Mouse (Mus musculus) midbrain, embryonic 10.5 days (tissue): ENCODE data around the gene Lrrc75b. TPM values are rescaled to one million over a fixed set of nuclear protein-coding genes. Genes with fewer than 3 reads are reported as not detected.
"Not testable (repeated sequence)": the region's sequence is repeated elsewhere in the genome, so short reads cannot be mapped to it uniquely, and the experiment has no call there.

ENCODE experiments used
- DNase-seq: peaks from one replicate; pipeline ENCODE4 v3.0.0-alpha.2; 2017; ENCODE audit warnings: low spot score
- H3K27ac ChIP-seq: fragments of 300-500 bp; sonication (generic); replicated peaks from 2 replicates; pipeline ENCODE4 v1.5.1; 2016; ENCODE audit warnings: mild to moderate bottlenecking
- H3K27me3 ChIP-seq: fragments of 300-500 bp; sonication (generic); 2 replicates; pipeline ENCODE4 v1.6.1; 2016; ENCODE audit warnings: low read depth, mild to moderate bottlenecking; ENCODE audit not compliant: poor library complexity, severe bottlenecking
- H3K36me3 ChIP-seq: fragments of 300-500 bp; sonication (generic); 2 replicates; pipeline ENCODE4 v1.6.1; 2016; ENCODE audit warnings: mild to moderate bottlenecking, moderate library complexity
- H3K4me1 ChIP-seq: fragments of 300-500 bp; sonication (generic); 2 replicates; pipeline ENCODE4 v1.6.1; 2016
- H3K4me3 ChIP-seq: fragments of 300-500 bp; sonication (generic); 2 replicates; pipeline ENCODE4 v1.5.1; 2016; ENCODE audit warnings: mild to moderate bottlenecking, moderate library complexity
- H3K9me3 ChIP-seq: fragments of 300-500 bp; sonication (generic); replicated peaks from 2 replicates; pipeline ENCODE4 v1.6.1; 2016; ENCODE audit warnings: mild to moderate bottlenecking
- WGBS: fragments of 180-500 bp; shearing (Covaris S2); methylation state at CpG from one replicate; pipeline ENCODE4 v1.1.7; 2016; 5-methylcytosine and 5-hydroxymethylcytosine counted together
- polyA plus RNA-seq: library from polyadenylated mRNA; unstranded; fragments of >200 nt; fragmentation: Nextera tagmentation; extraction: Ambion mirVana; gene quantifications from 2 replicates; pipeline ENCODE4 v1.2.1, GENCODE M21; 2016

The Lrrc75b gene
- polyA plus RNA-seq, 1 experiment from 2014 or later: 1.6 TPM

GRCm38 (mm10) chr10:75586553-75586879, 26.4 kb upstream of the Lrrc75b start:
- Histone ChIP-seq H3K9me3 (no peaks in the 10 kb centered on the region), H3K27ac (0 out of 2 replicates have a peak overlapping the region, but pooled peaks have one; percentile 42), H3K27me3 (peaks cover 18% of the 10 kb centered on the region), H3K4me3 (no peak overlapping the region), H3K36me3 (no peaks in the 10 kb centered on the region), H3K4me1 (peaks cover 19% of the 10 kb centered on the region)
- 93% methylated on average over 1 of the region's 1 CpGs for WGBS
- no peak for DNase-seq

GRCm38 (mm10) chr10:75585876-75586552, 25.9 kb upstream of the Lrrc75b start:
- Histone ChIP-seq H3K4me3 (peak overlapping the region; percentile 29), H3K27ac (0 out of 2 replicates have a peak overlapping the region, but pooled peaks have one; percentile 42), H3K27me3 (peaks cover 18% of the 10 kb centered on the region), H3K36me3 (no peaks in the 10 kb centered on the region), H3K9me3 (no peaks in the 10 kb centered on the region), H3K4me1 (peaks cover 19% of the 10 kb centered on the region)
- peak; percentile 87 for DNase-seq
- 29% methylated on average over 20 of the region's 20 CpGs for WGBS

- Histone ChIP-seq H3K27ac (no peak overlapping the region), H3K4me1 (no peaks in the 10 kb centered on the region), H3K27me3 (peaks cover under 1% of the 10 kb centered on the region; the same call in 1 of the 2 replicates), H3K36me3 (no peaks in the 10 kb centered on the region), H3K9me3 (no peaks in the 10 kb centered on the region), H3K4me3 (no peak overlapping the region)
- 88% methylated on average over 6 of the region's 6 CpGs for WGBS
- no peak for DNase-seq
Measured at GRCm38 (mm10) chr10:75579129-75579528, 19.0 kb upstream of the Lrrc75b start.

GRCm38 (mm10) chr10:75573965-75574364, 13.8 kb upstream of the Lrrc75b start:
- H3K27me3 ChIP-seq: peaks cover 5% of the 10 kb centered on the region
- H3K9me3 ChIP-seq: no peaks in the 10 kb centered on the region
- H3K4me3 ChIP-seq: no peak overlapping the region
- no peaks in the 10 kb centered on the region for H3K36me3 ChIP-seq
- H3K4me1 ChIP-seq: peaks cover 27% of the 10 kb centered on the region
- no peak for DNase-seq
- 89% methylated on average over 9 of the region's 9 CpGs for WGBS
- H3K27ac ChIP-seq: no peak overlapping the region

- Histone ChIP-seq H3K9me3 (no peaks in the 10 kb centered on the region), H3K27ac (no peak overlapping the region), H3K27me3 (peaks cover 13% of the 10 kb centered on the region), H3K4me1 (peaks cover 35% of the 10 kb centered on the region), H3K36me3 (no peaks in the 10 kb centered on the region), H3K4me3 (no peak overlapping the region)
- 65% methylated on average over 10 of the region's 10 CpGs for WGBS
- DNase-seq: no peak
Measured at GRCm38 (mm10) chr10:75573181-75573580, 13.1 kb upstream of the Lrrc75b start.

- WGBS: 44% methylated on average over 9 of the region's 9 CpGs
- Histone ChIP-seq H3K9me3 (no peaks in the 10 kb centered on the region), H3K4me1 (peaks cover 35% of the 10 kb centered on the region), H3K36me3 (no peaks in the 10 kb centered on the region), H3K27me3 (peaks cover 20% of the 10 kb centered on the region), H3K4me3 (no peak overlapping the region), H3K27ac (peak overlapping the region; percentile 57)
- DNase-seq: no peak
Measured at GRCm38 (mm10) chr10:75571937-75572336, 11.8 kb upstream of the Lrrc75b start.

GRCm38 (mm10) chr10:75570981-75571657, 11.0 kb upstream of the Lrrc75b start:
- Histone ChIP-seq H3K27me3 (peaks cover 20% of the 10 kb centered on the region), H3K4me3 (no peak overlapping the region), H3K36me3 (no peaks in the 10 kb centered on the region), H3K4me1 (peaks cover 35% of the 10 kb centered on the region), H3K9me3 (no peaks in the 10 kb centered on the region), H3K27ac (peak overlapping the region; percentile 57)
- no peak for DNase-seq
- 26% methylated on average over 10 of the region's 10 CpGs for WGBS

- H3K27me3 ChIP-seq: peaks cover 26% of the 10 kb centered on the region
- no peaks in the 10 kb centered on the region for H3K9me3 ChIP-seq
- H3K4me3 ChIP-seq: no peak overlapping the region
- no peak for DNase-seq
- no peak overlapping the region for H3K27ac ChIP-seq
- H3K4me1 ChIP-seq: peaks cover 38% of the 10 kb centered on the region
- no peaks in the 10 kb centered on the region for H3K36me3 ChIP-seq
- WGBS: 14% methylated on average over 4 of the region's 4 CpGs
Measured at GRCm38 (mm10) chr10:75568851-75569250, 8.7 kb upstream of the Lrrc75b start.

GRCm38 (mm10) chr10:75568441-75568840, 8.3 kb upstream of the Lrrc75b start:
- WGBS: 7% methylated on average over 11 of the region's 11 CpGs
- H3K27ac ChIP-seq: no peak overlapping the region
- peaks cover 34% of the 10 kb centered on the region for H3K4me1 ChIP-seq
- H3K27me3 ChIP-seq: peaks cover 30% of the 10 kb centered on the region
- no peak for DNase-seq
- H3K4me3 ChIP-seq: no peak overlapping the region
- H3K36me3 ChIP-seq: no peaks in the 10 kb centered on the region
- H3K9me3 ChIP-seq: no peaks in the 10 kb centered on the region

GRCm38 (mm10) chr10:75568029-75568428, 7.9 kb upstream of the Lrrc75b start:
- H3K4me1 ChIP-seq: peaks cover 31% of the 10 kb centered on the region
- peaks cover 34% of the 10 kb centered on the region for H3K27me3 ChIP-seq
- no peak overlapping the region for H3K27ac ChIP-seq
- no peak for DNase-seq
- no peak overlapping the region for H3K4me3 ChIP-seq
- H3K36me3 ChIP-seq: no peaks in the 10 kb centered on the region
- H3K9me3 ChIP-seq: no peaks in the 10 kb centered on the region
- 41% methylated on average over 5 of the region's 5 CpGs for WGBS

- Histone ChIP-seq H3K4me1 (peaks cover 21% of the 10 kb centered on the region), H3K27me3 (peaks cover 47% of the 10 kb centered on the region)
- H3K9me3 ChIP-seq, H3K27ac ChIP-seq, DNase-seq, H3K4me3 ChIP-seq, H3K36me3 ChIP-seq: not testable (repeated sequence)
- WGBS: 85% methylated on average over 2 of the region's 2 CpGs
Measured at GRCm38 (mm10) chr10:75566765-75567164, 6.6 kb upstream of the Lrrc75b start.

GRCm38 (mm10) chr10:75566321-75566720, 6.2 kb upstream of the Lrrc75b start:
- Histone ChIP-seq H3K9me3 (no peaks in the 10 kb centered on the region), H3K4me1 (peaks cover 17% of the 10 kb centered on the region), H3K4me3 (no peak overlapping the region), H3K27ac (no peak overlapping the region), H3K27me3 (peaks cover 51% of the 10 kb centered on the region), H3K36me3 (no peaks in the 10 kb centered on the region)
- no peak for DNase-seq
- 83% methylated on average over 5 of the region's 5 CpGs for WGBS

GRCm38 (mm10) chr10:75565906-75566305, 5.8 kb upstream of the Lrrc75b start:
- Histone ChIP-seq H3K9me3 (no peaks in the 10 kb centered on the region), H3K36me3 (no peaks in the 10 kb centered on the region), H3K4me1 (peaks cover 13% of the 10 kb centered on the region), H3K27ac (no peak overlapping the region), H3K27me3 (peaks cover 55% of the 10 kb centered on the region), H3K4me3 (no peak overlapping the region)
- 83% methylated on average over 7 of the region's 7 CpGs for WGBS
- DNase-seq: no peak
